Mouse (Mus musculus): Measurements from ENCODE around the gene Tgfbr2. TPM values are rescaled to one million over a fixed set of nuclear protein-coding genes. Genes with fewer than 3 reads are reported as not detected.

Tgfbr2 gene
- total RNA-seq, 2 experiments from 2014 or later: 71.8 to 72.1 TPM

- DNase-seq (ENCODE audit: low spot score in 2 of 2): no peak
Observed at GRCm38 (mm10) chr9:116162866-116163374, 12.2 kb downstream of the Tgfbr2 start.

- DNase-seq (ENCODE audit: low spot score in 2 of 2): no peak
Observed at GRCm38 (mm10) chr9:116160860-116161259, 14.3 kb downstream of the Tgfbr2 start.

GRCm38 (mm10) chr9:116160067-116160466 lies 15.1 kb downstream of the Tgfbr2 start:
- no peak for DNase-seq (ENCODE audit: low spot score in 2 of 2)

- no peak for DNase-seq (ENCODE audit: low spot score in 2 of 2)
Observed at GRCm38 (mm10) chr9:116156501-116156900, 18.7 kb downstream of the Tgfbr2 start.

- no peak for DNase-seq (ENCODE audit: low spot score in 2 of 2)
Observed at GRCm38 (mm10) chr9:116152878-116153277, 22.3 kb downstream of the Tgfbr2 start.

- no peak for DNase-seq (ENCODE audit: low spot score in 2 of 2)
Observed at GRCm38 (mm10) chr9:116150725-116151396, 24.3 kb downstream of the Tgfbr2 start.

GRCm38 (mm10) chr9:116148809-116149208 lies 26.4 kb downstream of the Tgfbr2 start:
- no peak for DNase-seq (ENCODE audit: low spot score in 2 of 2)

GRCm38 (mm10) chr9:116146235-116146634 lies 28.9 kb downstream of the Tgfbr2 start:
- no peak for DNase-seq (ENCODE audit: low spot score in 2 of 2)

- DNase-seq (ENCODE audit: low spot score in 2 of 2): no peak
Observed at GRCm38 (mm10) chr9:116145231-116145641, 29.9 kb downstream of the Tgfbr2 start.

GRCm38 (mm10) chr9:116140422-116140821 lies 34.7 kb downstream of the Tgfbr2 start:
- DNase-seq (ENCODE audit: low spot score in 2 of 2): no peak

GRCm38 (mm10) chr9:116139549-116139948 lies 35.6 kb downstream of the Tgfbr2 start:
- no peak for DNase-seq (ENCODE audit: low spot score in 2 of 2)

GRCm38 (mm10) chr9:116138595-116139134 lies 36.5 kb downstream of the Tgfbr2 start:
- DNase-seq (ENCODE audit: low spot score in 2 of 2): no peak

- DNase-seq (ENCODE audit: low spot score in 2 of 2): no peak
Observed at GRCm38 (mm10) chr9:116137645-116138044, 37.5 kb downstream of the Tgfbr2 start.

GRCm38 (mm10) chr9:116136811-116137210 lies 38.3 kb downstream of the Tgfbr2 start:
- DNase-seq (ENCODE audit: low spot score in 2 of 2): no peak

GRCm38 (mm10) chr9:116136146-116136545 lies 39.0 kb downstream of the Tgfbr2 start:
- DNase-seq (ENCODE audit: low spot score in 2 of 2): no peak

GRCm38 (mm10) chr9:116134488-116134887 lies 40.7 kb downstream of the Tgfbr2 start:
- DNase-seq (ENCODE audit: low spot score in 2 of 2): no peak

- no peak for DNase-seq (ENCODE audit: low spot score in 2 of 2)
Observed at GRCm38 (mm10) chr9:116133312-116133980, 41.7 kb downstream of the Tgfbr2 start.

- no peak for DNase-seq (ENCODE audit: low spot score in 2 of 2)
Observed at GRCm38 (mm10) chr9:116128886-116129285, 46.3 kb downstream of the Tgfbr2 start.

GRCm38 (mm10) chr9:116128311-116128710 lies 46.8 kb downstream of the Tgfbr2 start:
- no peak for DNase-seq (ENCODE audit: low spot score in 2 of 2)

- DNase-seq (ENCODE audit: low spot score in 2 of 2): no peak
Observed at GRCm38 (mm10) chr9:116126494-116126893, 48.7 kb downstream of the Tgfbr2 start.

- DNase-seq (ENCODE audit: low spot score in 2 of 2): no peak
Observed at GRCm38 (mm10) chr9:116122969-116123589, 52.1 kb downstream of the Tgfbr2 start.

GRCm38 (mm10) chr9:116122544-116122943 lies 52.6 kb downstream of the Tgfbr2 start:
- no peak for DNase-seq (ENCODE audit: low spot score in 2 of 2)
